Mouse (Mus musculus) adrenal gland, postnatal 36 days (tissue): ENCODE measurements at regions not wholly inside any gene's neighbourhood (a gene's known extent, or its start where the extent isn't known, plus 50 kb on each side); places are given as distances from the start of the nearest gene placed in this dataset.

ENCODE experiments used
- DNase-seq, 2 experiments: peaks; one replicate each; pipeline ENCODE4 v3.0.0; 2021; ENCODE audit warnings: mixed read lengths in 1 of 2

DNA sequence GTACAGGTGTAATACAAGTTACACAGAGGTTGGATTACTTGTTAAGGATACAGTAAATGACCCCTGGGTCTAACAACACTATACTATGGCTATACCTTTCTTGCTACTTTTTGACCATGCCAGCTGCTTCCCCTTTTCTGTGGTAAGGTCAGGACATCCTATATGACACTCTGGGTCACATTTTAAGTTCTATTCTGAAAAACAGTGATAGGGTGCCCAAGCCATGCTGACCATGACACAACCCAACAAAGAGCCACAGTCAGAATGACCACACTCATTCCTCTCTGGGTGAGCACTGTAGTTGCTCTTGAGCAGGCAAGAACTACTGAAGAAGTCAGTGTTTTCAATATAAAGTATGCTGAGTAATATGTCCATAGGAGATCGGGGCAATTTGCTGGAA, 64.3 kb upstream of the Tnfsf11 start:
- no peak for DNase-seq

DNA sequence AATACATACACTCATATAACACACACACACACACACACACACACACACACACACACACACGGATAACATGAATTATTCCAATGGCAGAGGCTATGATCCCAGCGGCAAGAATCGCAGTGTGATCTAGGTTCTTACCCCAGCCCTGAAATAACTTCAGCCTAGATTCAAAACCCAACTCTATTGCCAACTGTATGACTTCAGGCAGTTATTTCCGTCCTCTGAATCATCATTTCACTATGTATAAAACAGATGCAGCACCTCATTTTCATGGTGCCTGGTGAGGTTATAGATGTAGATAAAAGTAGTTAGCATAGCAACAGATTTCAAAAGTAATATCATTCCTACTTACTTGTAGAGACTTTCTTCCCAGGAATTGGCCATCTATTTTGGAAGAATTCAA, 61.0 kb upstream of the Tnfsf11 start:
- DNase-seq, result no peak

DNA sequence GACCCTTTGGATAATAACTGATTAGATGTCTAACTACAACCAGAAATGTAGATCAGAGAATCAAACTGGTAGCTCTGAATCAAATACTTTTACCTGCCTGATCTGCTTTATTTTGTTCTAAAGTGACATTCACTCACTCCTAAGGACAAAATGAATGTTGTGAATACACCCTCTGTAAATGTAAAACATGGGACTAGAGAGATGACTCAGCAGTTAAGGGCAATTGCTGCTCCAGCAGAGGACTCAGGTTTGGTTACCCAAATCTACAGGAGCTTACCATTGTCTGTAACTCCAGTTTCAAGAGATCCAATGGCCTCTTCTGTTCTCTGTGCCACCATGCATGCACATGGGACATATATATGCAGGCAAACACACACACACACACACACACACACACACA, 57.0 kb upstream of the Tnfsf11 start:
- no peak for DNase-seq

DNA sequence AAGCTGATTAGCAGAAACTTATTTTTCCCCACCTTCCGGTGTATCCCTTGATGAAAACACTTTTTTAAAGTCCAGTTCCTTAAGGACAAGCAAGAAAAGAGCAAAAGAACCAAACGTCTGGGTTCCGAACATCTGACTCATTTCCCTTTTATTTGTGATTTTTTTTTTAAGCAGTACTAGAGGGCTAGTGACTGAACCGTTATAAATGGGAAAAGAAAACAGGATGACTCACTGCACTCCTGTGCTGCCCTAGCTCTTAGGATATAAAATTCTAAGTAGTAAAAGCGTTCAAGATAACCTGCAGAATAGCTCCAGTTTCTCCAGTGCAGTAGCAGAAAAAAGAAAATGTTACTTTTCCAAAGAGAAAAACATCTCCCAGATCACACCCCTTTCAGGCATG, 55.3 kb upstream of the Tnfsf11 start:
- DNase-seq, result no peak
